Mouse (Mus musculus) heart, postnatal 0 days (tissue): ENCODE results near the gene Coro1c.

Source experiments
- CTCF ChIP-seq: IDR thresholded peaks from 2 replicates; pipeline ENCODE4 v1.5.1; 2016; ENCODE audit warnings: antibody characterized with exemption, control low read depth, low read depth
- EP300 ChIP-seq: IDR thresholded peaks from 2 replicates; pipeline ENCODE4 v1.6.1; 2016; ENCODE audit warnings: antibody characterized with exemption, low read depth

DNA sequence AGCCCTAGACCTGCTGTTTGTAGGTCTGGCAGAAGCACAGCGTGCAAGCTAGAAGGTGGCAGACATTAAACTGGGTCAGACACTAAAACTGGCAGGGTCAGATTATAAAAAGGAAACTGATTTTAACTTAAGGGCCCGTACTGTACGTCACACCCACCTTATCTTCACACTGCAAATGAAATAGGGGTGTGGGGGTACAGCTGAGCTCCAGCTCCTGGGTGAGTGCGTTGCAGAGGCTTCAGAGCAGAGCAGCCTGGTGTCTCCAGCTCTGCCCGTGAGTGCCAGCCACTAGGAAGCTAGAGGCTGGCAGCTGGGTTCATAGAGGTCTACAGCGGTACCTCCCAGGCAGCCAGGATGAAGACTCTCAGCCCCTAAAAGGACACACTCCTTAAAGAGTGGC lies 6.5 kb downstream of the Coro1c start:
- no peak for TF ChIP-seq CTCF
- TF ChIP-seq EP300: no peak
